Mouse (Mus musculus) thymus, adult 2 months (tissue): Measurements from ENCODE around the gene Aatf. TPM values are rescaled to one million over a fixed set of nuclear protein-coding genes. Genes with fewer than 3 reads are reported as not detected.

ENCODE experiments used
- DNase-seq: peaks from one replicate; pipeline ENCODE4 v3.0.0; 2021
- H3K27ac ChIP-seq: fragments of 200-500 bp; 2 replicates; pipeline ENCODE4 v1.5.1; 2012; ENCODE audit warnings: low read length, control low read depth; ENCODE audit not compliant: control insufficient read depth, insufficient read depth
- H3K27me3 ChIP-seq: fragments of 200-500 bp; 2 replicates; pipeline ENCODE4 v1.6.1; 2012; ENCODE audit warnings: mild to moderate bottlenecking, low read length, moderate library complexity, mixed read lengths; ENCODE audit not compliant: control insufficient read depth, insufficient read depth
- H3K36me3 ChIP-seq: fragments of 200-500 bp; 2 replicates; pipeline ENCODE4 v1.6.1; 2012; ENCODE audit warnings: mild to moderate bottlenecking, low read length, moderate library complexity; ENCODE audit not compliant: control insufficient read depth, insufficient read depth
- H3K4me1 ChIP-seq: fragments of 200-500 bp; replicated peaks from 2 replicates; pipeline ENCODE4 v1.6.1; 2012; ENCODE audit warnings: low read length; ENCODE audit not compliant: control insufficient read depth, insufficient read depth
- H3K4me3 ChIP-seq: fragments of 200-500 bp; 2 replicates; pipeline ENCODE4 v1.5.1; 2012; ENCODE audit warnings: mild to moderate bottlenecking, low read length, control low read depth, moderate library complexity; ENCODE audit not compliant: control insufficient read depth, insufficient read depth
- CTCF ChIP-seq: fragments of 200-500 bp; IDR thresholded peaks from 2 replicates; pipeline ENCODE4 v1.5.1; 2012; ENCODE audit warnings: mild to moderate bottlenecking, control low read depth, low read length, moderate library complexity, borderline replicate concordance; ENCODE audit not compliant: control insufficient read depth, poor library complexity, insufficient read depth; ENCODE audit errors: extremely low read depth
- POLR2A ChIP-seq: fragments of 200-500 bp; IDR thresholded peaks from 2 replicates; pipeline ENCODE4 v1.6.1; 2012; ENCODE audit warnings: mild to moderate bottlenecking, low read length, control low read depth, moderate library complexity; ENCODE audit not compliant: control insufficient read depth, poor library complexity, insufficient read depth; ENCODE audit errors: extremely low read depth
- WGBS: fragments of 180-500 bp; shearing (Covaris S2); methylation state at CpG from one replicate; pipeline ENCODE4 v1.1.7; 2018; 5-methylcytosine and 5-hydroxymethylcytosine counted together
- polyA plus RNA-seq: library from polyadenylated mRNA; depleted of rRNA; stranded (reverse); fragments of >200 nt; gene quantifications from 2 replicates; pipeline ENCODE4 v1.2.3, GENCODE M21; 2012

Aatf gene
- polyA plus RNA-seq, 1 experiment = 5.6 TPM

DNA sequence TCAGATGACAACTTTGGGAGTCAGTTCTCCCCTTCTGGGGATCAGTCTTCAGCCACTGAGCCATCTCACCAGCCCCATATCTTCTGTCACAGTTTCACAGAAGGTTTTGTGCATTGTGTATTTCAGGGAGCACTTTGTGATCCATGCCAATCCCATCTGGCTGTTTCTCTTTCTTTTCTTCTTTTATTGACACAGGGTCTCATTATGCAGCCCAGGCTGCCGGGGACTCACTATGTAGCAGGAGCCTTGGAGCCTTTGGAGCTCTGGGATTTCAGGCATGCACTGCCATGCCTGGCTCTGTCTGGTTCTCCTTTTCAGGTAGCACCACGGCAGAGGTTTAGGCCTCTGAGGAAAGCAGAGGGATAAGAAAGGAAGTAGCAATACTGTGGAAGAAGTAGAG, 35.0 kb upstream of the Aatf start:
- Histone ChIP-seq H3K4me1 (no peaks in the 10 kb centered on the region), H3K4me3 (no peak overlapping the region), H3K27ac (no peak overlapping the region), H3K36me3 (no peaks in the 10 kb centered on the region), H3K27me3 (no peaks in the 10 kb centered on the region)
- 65% methylated on average over 2 of the region's 2 CpGs for WGBS
- no peak for DNase-seq
- TF ChIP-seq CTCF = no peak
- TF ChIP-seq POLR2A = no peak

GRCm38 (mm10) chr11:84539981-84540380, 26.7 kb upstream of the Aatf start:
- no peak for TF ChIP-seq CTCF
- no peak for TF ChIP-seq POLR2A
- WGBS = 24% methylated on average over 4 of the region's 4 CpGs
- H3K4me1 ChIP-seq = no peaks in the 10 kb centered on the region
- no peak for DNase-seq
- H3K27ac ChIP-seq = no peak overlapping the region
- H3K4me3 ChIP-seq = no peak overlapping the region
- H3K36me3 ChIP-seq = no peaks in the 10 kb centered on the region
- H3K27me3 ChIP-seq = no peaks in the 10 kb centered on the region

DNA sequence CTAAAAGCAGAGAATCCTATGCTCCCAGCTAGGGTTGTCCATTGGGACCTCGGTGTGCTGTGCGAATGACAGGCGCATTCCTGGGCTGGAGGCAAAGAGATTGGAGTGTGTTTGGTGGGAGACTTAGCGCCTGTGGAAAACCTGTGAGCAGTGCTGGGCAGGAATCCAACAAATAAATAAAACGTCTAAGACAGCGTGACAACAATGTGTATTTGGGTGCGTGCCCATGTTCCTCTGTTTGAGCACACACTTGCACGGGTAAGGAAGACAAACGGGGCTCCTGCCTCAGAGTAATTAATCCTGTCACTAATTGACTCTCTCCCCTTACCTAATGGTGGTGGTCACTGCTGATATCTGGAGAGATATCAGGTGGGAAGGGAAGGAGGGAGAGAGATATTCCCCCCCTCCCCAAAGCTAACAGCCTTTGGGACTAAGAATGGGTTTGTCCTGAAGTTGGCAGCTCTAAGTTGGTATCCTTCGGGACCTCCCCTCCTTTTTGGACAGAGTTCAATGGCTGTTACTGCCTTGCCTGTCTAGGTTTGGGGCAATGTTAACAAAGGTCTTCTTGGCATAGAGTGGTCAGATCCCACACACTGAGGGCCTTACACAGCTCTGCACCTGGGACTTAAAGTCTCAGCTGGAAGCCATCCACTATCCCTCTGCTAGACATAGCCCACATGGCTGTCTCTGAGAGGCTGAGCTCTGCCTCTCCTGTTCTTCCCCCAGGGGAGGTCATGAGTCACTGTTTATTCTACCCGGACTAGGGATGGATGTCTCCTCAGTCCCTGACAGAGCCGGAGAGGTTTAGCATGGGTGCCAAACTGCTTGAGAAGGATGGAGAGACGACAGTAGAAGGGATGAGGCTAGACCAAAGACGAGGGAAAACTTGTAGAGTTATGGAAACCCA, 16.7 kb upstream of the Aatf start:
- 20% methylated on average over 14 of the region's 14 CpGs for WGBS
- Histone ChIP-seq H3K27ac (no peak overlapping the region), H3K4me1 (peaks cover 13% of the 10 kb centered on the region), H3K27me3 (peaks cover 39% of the 10 kb centered on the region), H3K4me3 (no peak overlapping the region), H3K36me3 (no peaks in the 10 kb centered on the region)
- TF ChIP-seq POLR2A (no peak), CTCF (no peak)
- DNase-seq = no peak

- TF ChIP-seq POLR2A = no peak
- TF ChIP-seq CTCF = no peak
- Histone ChIP-seq H3K36me3 (no peaks in the 10 kb centered on the region), H3K4me3 (no peak overlapping the region), H3K4me1 (peaks cover 14% of the 10 kb centered on the region), H3K27ac (no peak overlapping the region), H3K27me3 (peaks cover 39% of the 10 kb centered on the region)
- DNase-seq = no peak
- WGBS = 8% methylated on average over 24 of the region's 24 CpGs
These were observed 15.9 kb upstream of the Aatf start for GRCm38 (mm10) chr11:84529143-84529755.

DNA sequence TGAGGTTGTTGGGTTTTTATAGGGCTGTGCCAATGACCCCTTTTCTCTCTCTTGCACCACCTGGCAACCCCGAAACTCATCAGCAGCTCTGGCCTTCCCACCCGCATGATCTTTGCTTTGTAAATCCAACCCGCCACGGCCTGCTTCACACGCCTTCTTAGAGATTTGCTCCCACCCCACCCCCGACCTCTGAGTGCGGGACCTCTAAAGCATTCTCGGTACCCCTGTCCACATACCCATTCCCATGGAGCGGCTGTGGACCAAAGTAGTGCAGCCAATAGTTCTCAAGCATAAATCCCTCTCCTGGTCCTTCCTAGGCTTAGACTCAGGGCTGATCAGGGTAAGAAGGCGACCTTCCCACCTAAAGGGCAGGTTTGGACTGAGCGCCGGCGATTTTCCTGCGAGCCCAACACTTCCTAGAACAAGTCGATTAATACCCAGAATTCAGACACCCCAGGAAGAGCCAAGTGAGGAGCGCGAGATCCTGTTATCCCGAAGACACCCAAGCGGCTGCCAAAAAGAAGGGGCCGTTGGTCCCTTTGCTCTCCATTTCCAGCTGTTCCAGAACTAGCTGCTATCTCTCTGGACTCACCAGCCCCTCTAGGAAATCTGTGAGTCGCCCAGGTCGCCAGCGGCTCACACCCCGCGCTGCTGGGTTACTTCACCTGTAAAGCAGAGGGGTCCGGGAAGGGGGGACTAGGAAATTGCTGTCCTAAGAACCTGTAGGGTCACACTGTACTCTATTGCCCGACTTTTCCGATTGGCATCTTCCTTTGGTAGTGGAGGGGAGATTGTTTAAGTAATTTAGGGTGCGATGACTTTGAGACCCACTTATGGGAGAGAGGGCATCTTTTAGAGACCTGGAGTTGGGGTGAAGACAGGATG, 13.9 kb upstream of the Aatf start:
- DNase-seq = no peak
- no peak for TF ChIP-seq CTCF
- TF ChIP-seq POLR2A = no peak
- WGBS = 12% methylated on average over 29 of the region's 29 CpGs
- H3K4me1 ChIP-seq = peaks cover 14% of the 10 kb centered on the region
- peaks cover 50% of the 10 kb centered on the region for H3K27me3 ChIP-seq
- no peak overlapping the region for H3K4me3 ChIP-seq
- H3K36me3 ChIP-seq = no peaks in the 10 kb centered on the region
- H3K27ac ChIP-seq = no peak overlapping the region

DNA sequence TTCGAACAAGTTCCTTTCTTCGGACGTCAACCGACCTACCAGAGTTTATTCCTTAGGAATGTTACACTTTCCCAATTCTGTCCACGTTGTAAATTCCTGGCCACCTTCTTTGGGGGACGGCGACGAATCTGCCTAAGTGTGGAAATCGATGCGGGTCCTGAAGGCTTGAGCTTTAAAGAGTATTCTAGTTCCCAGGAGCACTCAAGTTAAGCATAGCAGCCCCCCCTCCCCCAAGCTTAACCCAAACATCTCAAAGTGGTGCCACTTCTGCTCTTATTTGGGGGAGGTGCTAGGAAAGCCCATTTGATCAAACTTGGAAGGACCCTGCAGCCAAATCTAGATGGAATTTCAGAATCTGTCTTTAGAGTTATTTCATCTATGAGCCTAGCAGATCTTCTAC, 13.1 kb upstream of the Aatf start:
- no peak overlapping the region for H3K4me3 ChIP-seq
- WGBS = 11% methylated on average over 10 of the region's 10 CpGs

More for the DNA sequence above, 13.1 kb upstream of the Aatf start:
- no peak for TF ChIP-seq POLR2A
- peaks cover 57% of the 10 kb centered on the region for H3K27me3 ChIP-seq
- H3K36me3 ChIP-seq = no peaks in the 10 kb centered on the region
- DNase-seq = no peak
- peaks cover 14% of the 10 kb centered on the region for H3K4me1 ChIP-seq
- H3K27ac ChIP-seq = no peak overlapping the region
